Mouse (Mus musculus) midbrain, embryonic 14.5 days (tissue): ENCODE results near the gene Zfp991. TPM values are rescaled to one million over a fixed set of nuclear protein-coding genes. Genes with fewer than 3 reads are reported as not detected.
"Not testable (repeated sequence)": the region's sequence is repeated elsewhere in the genome, so short reads cannot be mapped to it uniquely, and the experiment has no call there.

ENCODE experiments used
- ATAC-seq: fragments of 200-750 bp; cut with Nextera tagmentation; 2 replicates; pipeline ENCODE4 v1.8.0; 2017; ENCODE audit warnings: moderate number of reproducible peaks, moderate library complexity; ENCODE audit not compliant: low FRiP score, low TSS enrichment
- DNase-seq: peaks from one replicate; pipeline ENCODE4 v3.0.0-alpha.2; 2015
- H3K27ac ChIP-seq: fragments of 300-500 bp; sonication (generic); replicated peaks from 2 replicates; pipeline ENCODE4 v1.5.1; 2014; ENCODE audit warnings: mild to moderate bottlenecking, low read depth, low read length, moderate library complexity
- H3K27me3 ChIP-seq: fragments of 300-500 bp; sonication (generic); 2 replicates; pipeline ENCODE4 v1.6.1; 2014; ENCODE audit warnings: low read length, control low read depth, mixed read lengths; ENCODE audit not compliant: control insufficient read depth, insufficient read depth
- H3K36me3 ChIP-seq: fragments of 300-500 bp; sonication (generic); 2 replicates; pipeline ENCODE4 v1.6.1; 2014; ENCODE audit warnings: low read length, control low read depth; ENCODE audit not compliant: control insufficient read depth, insufficient read depth
- H3K4me1 ChIP-seq: fragments of 300-500 bp; sonication (generic); 2 replicates; pipeline ENCODE4 v1.6.1; 2014; ENCODE audit warnings: mild to moderate bottlenecking, antibody characterized with exemption, low read length, control low read depth; ENCODE audit not compliant: control insufficient read depth, insufficient read depth
- H3K4me2 ChIP-seq: fragments of 300-500 bp; sonication (generic); 2 replicates; pipeline ENCODE4 v1.6.1; 2014; ENCODE audit warnings: mild to moderate bottlenecking, low read length, moderate library complexity
- H3K4me3 ChIP-seq: fragments of 300-500 bp; sonication (generic); replicated peaks from 2 replicates; pipeline ENCODE4 v1.5.1; 2014; ENCODE audit warnings: low read depth, low read length
- H3K9ac ChIP-seq: fragments of 300-500 bp; sonication (generic); replicated peaks from 2 replicates; pipeline ENCODE4 v1.6.1; 2014; ENCODE audit warnings: mild to moderate bottlenecking, low read length, moderate library complexity
- H3K9me3 ChIP-seq: fragments of 300-500 bp; sonication (generic); 2 replicates; pipeline ENCODE4 v1.6.1; 2016; ENCODE audit warnings: low read length, control low read depth, mixed read lengths; ENCODE audit not compliant: control insufficient read depth
- WGBS: fragments of 180-500 bp; shearing (Covaris S2); extraction: QIAGEN DNeasy Blood & Tissue Kit; methylation state at CpG from one replicate; pipeline ENCODE4 v1.1.7; 2014; 5-methylcytosine and 5-hydroxymethylcytosine counted together
- polyA plus RNA-seq: library from polyadenylated mRNA; unstranded; fragments of >200 nt; fragmentation: Nextera tagmentation; extraction: Ambion mirVana; gene quantifications from 2 replicates; pipeline ENCODE4 v1.2.1, GENCODE M21; 2014

Gene Zfp991
- polyA plus RNA-seq, 1 experiment from 2014 or later: 6.3 TPM

DNA sequence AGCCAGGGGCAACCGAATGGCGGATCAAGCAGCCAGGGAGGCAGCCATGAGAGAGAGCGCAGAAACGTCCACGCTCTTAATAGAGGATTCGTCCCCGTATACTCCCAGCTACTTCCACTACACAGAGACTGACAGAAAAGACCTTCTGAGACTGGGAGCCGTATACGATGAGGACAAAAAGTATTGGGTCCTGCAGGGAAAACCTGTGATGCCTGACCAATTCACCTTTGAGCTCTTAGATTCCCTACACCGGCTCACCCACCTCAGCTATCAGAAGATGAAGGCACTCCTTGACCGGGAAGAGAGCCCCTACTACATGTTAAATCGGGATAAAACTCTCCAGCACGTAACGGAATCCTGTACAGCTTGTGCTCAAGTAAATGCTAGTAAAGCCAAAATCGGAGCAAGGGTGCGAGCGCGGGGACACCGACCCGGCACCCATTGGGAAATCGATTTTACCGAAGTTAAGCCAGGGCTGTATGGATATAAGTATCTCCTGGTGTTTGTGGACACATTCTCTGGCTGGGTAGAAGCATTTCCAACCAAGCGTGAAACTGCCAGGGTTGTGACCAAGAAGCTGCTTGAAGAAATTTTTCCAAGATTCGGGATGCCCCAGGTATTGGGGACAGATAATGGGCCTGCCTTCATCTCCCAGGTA lies 92.1 kb downstream of the Zfp991 start:
- H3K9ac ChIP-seq, H3K4me3 ChIP-seq, H3K27ac ChIP-seq, H3K27me3 ChIP-seq, ATAC-seq, DNase-seq, H3K4me1 ChIP-seq, H3K4me2 ChIP-seq, H3K36me3 ChIP-seq: not testable (repeated sequence)
- 97% methylated on average over 23 of the region's 24 CpGs for WGBS
- H3K9me3 ChIP-seq: peaks cover 17% of the 10 kb centered on the region

DNA sequence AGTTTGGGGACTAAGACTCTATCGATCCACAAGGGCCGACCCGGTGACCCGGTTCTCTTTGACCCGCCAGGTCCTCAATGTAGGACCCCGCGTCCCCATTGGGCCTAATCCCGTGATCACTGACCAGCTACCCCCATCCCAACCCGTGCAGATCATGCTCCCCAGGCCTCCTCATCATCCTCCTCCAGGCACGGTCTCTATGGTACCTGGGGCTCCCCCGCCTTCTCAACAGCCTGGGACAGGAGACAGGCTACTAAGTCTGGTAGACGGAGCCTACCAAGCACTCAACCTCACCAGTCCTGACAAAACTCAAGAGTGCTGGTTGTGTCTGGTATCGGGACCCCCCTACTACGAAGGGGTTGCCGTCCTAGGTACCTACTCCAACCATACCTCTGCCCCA lies 93.8 kb downstream of the Zfp991 start:
- not testable (repeated sequence) for H3K9ac ChIP-seq, ATAC-seq, H3K27me3 ChIP-seq, H3K36me3 ChIP-seq, DNase-seq, H3K9me3 ChIP-seq, H3K4me1 ChIP-seq, H3K4me3 ChIP-seq, H3K4me2 ChIP-seq, H3K27ac ChIP-seq
- WGBS: 97% methylated on average over 8 of the region's 15 CpGs

DNA sequence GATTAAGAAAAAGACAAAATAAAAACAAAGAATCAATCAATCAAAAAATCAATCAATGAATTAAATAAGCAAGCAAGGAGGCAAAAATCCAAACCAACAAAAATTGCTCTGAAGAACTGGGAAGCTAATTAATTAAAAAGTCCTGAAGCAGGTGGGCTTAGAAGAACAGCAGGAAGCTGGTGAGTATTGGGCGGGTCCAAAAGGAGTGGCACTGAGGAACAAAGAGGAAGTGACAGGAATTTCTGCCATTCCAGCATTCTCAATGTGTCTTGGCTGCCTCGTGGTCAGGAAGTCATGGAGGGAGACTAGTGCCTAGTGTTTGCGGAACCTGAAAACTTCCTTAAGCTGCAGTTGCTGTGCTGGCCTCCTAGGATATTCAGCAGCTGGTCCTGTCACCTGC lies 98.2 kb downstream of the Zfp991 start:
- H3K4me1 ChIP-seq, ATAC-seq: not testable (repeated sequence)

More for the DNA sequence above, 98.2 kb downstream of the Zfp991 start:
- not testable (repeated sequence) for H3K4me2 ChIP-seq, H3K27me3 ChIP-seq, H3K27ac ChIP-seq, DNase-seq, H3K4me3 ChIP-seq, H3K9ac ChIP-seq, H3K36me3 ChIP-seq
- 75% methylated on average over 3 of the region's 3 CpGs for WGBS
- H3K9me3 ChIP-seq: peaks cover 36% of the 10 kb centered on the region

Other genes starting within 250 kb of the Zfp991 start
- not detected in 2 replicates for gene Gm21411, start 222.4 kb upstream of the Zfp991 start, polyA plus RNA-seq
- gene Zfp989, start 160.1 kb upstream of the Zfp991 start, polyA plus RNA-seq: 0.11 TPM in 1 of 2 replicates, not detected in the other
- not detected in 2 replicates for gene Rex2, start 110.2 kb upstream of the Zfp991 start, polyA plus RNA-seq
- gene Zfp988, start 173.6 kb downstream of the Zfp991 start, polyA plus RNA-seq: 0.15 TPM in 1 of 2 replicates, not detected in the other
- gene Zfp978, start 229.3 kb downstream of the Zfp991 start, polyA plus RNA-seq: 0.22 TPM in 1 of 2 replicates, not detected in the other